Mouse (Mus musculus) forebrain, embryonic 14.5 days (tissue): ENCODE data around the gene Ammecr1. TPM values are rescaled to one million over a fixed set of nuclear protein-coding genes. Genes with fewer than 3 reads are reported as not detected.

Experiments
- ATAC-seq: fragments of 200-750 bp; cut with Nextera tagmentation; 2 replicates; pipeline ENCODE4 v1.8.0; 2017; ENCODE audit warnings: mild to moderate bottlenecking, moderate library complexity
- DNase-seq: peaks from one replicate; pipeline ENCODE4 v3.0.0-alpha.2; 2015; ENCODE audit warnings: low spot score
- H3K27ac ChIP-seq: fragments of 300-500 bp; sonication (generic); 2 replicates; pipeline ENCODE4 v1.5.1; 2014; ENCODE audit warnings: low read depth, mild to moderate bottlenecking, control low read depth, low read length, moderate library complexity
- H3K27me3 ChIP-seq: fragments of 300-500 bp; sonication (generic); replicated peaks from 2 replicates; pipeline ENCODE4 v1.6.1; 2014; ENCODE audit warnings: low read length, control low read depth, mixed read lengths; ENCODE audit not compliant: control insufficient read depth, insufficient read depth
- H3K36me3 ChIP-seq: fragments of 300-500 bp; sonication (generic); 2 replicates; pipeline ENCODE4 v1.6.1; 2014; ENCODE audit warnings: low read length, control low read depth; ENCODE audit not compliant: control insufficient read depth, insufficient read depth
- H3K4me1 ChIP-seq: fragments of 300-500 bp; sonication (generic); 2 replicates; pipeline ENCODE4 v1.6.1; 2014; ENCODE audit warnings: antibody characterized with exemption, low read length, control low read depth; ENCODE audit not compliant: control insufficient read depth, insufficient read depth
- H3K4me2 ChIP-seq: fragments of 300-500 bp; sonication (generic); 2 replicates; pipeline ENCODE4 v1.6.1; 2014; ENCODE audit warnings: mild to moderate bottlenecking, control low read depth, low read length
- H3K4me3 ChIP-seq: fragments of 300-500 bp; sonication (generic); 2 replicates; pipeline ENCODE4 v1.5.1; 2014; ENCODE audit warnings: low read depth, low read length, control low read depth
- H3K9ac ChIP-seq: fragments of 300-500 bp; sonication (generic); 2 replicates; pipeline ENCODE4 v1.6.1; 2014; ENCODE audit warnings: mild to moderate bottlenecking, low read length, control low read depth, moderate library complexity
- H3K9me3 ChIP-seq: fragments of 300-500 bp; sonication (generic); replicated peaks from 2 replicates; pipeline ENCODE4 v1.6.1; 2016; ENCODE audit warnings: low read length, control low read depth, mixed read lengths; ENCODE audit not compliant: control insufficient read depth
- WGBS: fragments of 180-500 bp; shearing (Covaris S2); extraction: QIAGEN DNeasy Blood & Tissue Kit; methylation state at CpG from one replicate; pipeline ENCODE4 v1.1.7; 2014; 5-methylcytosine and 5-hydroxymethylcytosine counted together
- polyA plus RNA-seq: library from polyadenylated mRNA; unstranded; fragments of >200 nt; fragmentation: Nextera tagmentation; extraction: Ambion mirVana; gene quantifications from 2 replicates; pipeline ENCODE4 v1.2.1, GENCODE M21; 2014

Ammecr1 gene
- polyA plus RNA-seq, 1 experiment from 2014 or later, result 4.0 TPM

DNA sequence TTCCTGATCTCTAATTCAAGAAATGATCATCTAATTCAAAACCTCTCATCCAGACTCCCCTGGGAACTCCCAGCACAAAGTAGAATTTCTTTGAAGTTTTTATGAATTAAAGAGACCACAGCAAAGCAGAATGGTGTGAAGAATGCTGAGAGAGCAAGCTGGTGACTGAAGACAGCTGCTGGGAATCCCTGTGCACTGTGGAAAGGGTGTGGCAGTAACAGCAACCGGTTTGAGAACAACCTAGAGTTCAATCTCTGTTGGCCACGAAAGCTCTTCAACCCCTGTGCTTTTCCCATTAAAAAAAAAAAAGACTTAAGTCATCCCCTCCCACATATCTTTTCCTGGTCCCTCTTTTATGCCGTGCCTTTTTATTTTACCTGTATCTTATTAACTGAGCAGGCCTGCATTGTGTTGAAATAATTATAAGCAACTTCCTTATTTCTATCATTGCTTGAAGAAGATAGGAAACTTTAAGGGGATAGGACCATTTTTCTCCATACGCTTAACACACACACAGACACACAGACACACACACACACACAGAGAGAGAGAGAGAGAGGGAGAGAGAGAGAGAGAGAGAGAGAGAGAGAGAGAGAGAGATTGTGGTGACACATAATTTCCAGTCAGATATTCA lies 6.7 kb downstream of the Ammecr1 start:
- 75% methylated on average over 4 of the region's 4 CpGs for WGBS
- no peaks in the 10 kb centered on the region for H3K27me3 ChIP-seq
- no peak for DNase-seq
- H3K27ac ChIP-seq, result no peak overlapping the region
- H3K9ac ChIP-seq, result no peak overlapping the region
- H3K4me2 ChIP-seq, result no peak overlapping the region
- no peaks in the 10 kb centered on the region for H3K36me3 ChIP-seq
- no peak overlapping the region for H3K4me3 ChIP-seq
- H3K4me1 ChIP-seq, result no peaks in the 10 kb centered on the region
- no peak for ATAC-seq
- H3K9me3 ChIP-seq, result no peaks in the 10 kb centered on the region

GRCm38 (mm10) chrX:142928430-142928829 lies 38.1 kb downstream of the Ammecr1 start:
- H3K9me3 ChIP-seq, result no peaks in the 10 kb centered on the region
- no peak overlapping the region for H3K27ac ChIP-seq
- H3K9ac ChIP-seq, result no peak overlapping the region
- no peak overlapping the region for H3K4me3 ChIP-seq
- H3K27me3 ChIP-seq, result no peaks in the 10 kb centered on the region
- no peak overlapping the region for H3K4me2 ChIP-seq
- no peak for ATAC-seq
- no peak for DNase-seq
- H3K36me3 ChIP-seq, result no peaks in the 10 kb centered on the region
- H3K4me1 ChIP-seq, result no peaks in the 10 kb centered on the region
- 83% methylated on average over 4 of the region's 4 CpGs for WGBS

- Histone ChIP-seq H3K4me3 (no peak overlapping the region), H3K27ac (no peak overlapping the region), H3K27me3 (no peaks in the 10 kb centered on the region), H3K4me1 (no peaks in the 10 kb centered on the region), H3K9ac (no peak overlapping the region), H3K9me3 (no peaks in the 10 kb centered on the region), H3K36me3 (no peaks in the 10 kb centered on the region), H3K4me2 (no peak overlapping the region)
- DNase-seq (no peak), ATAC-seq (no peak)
- 80% methylated on average over 3 of the region's 3 CpGs for WGBS
These were observed 49.1 kb downstream of the Ammecr1 start for GRCm38 (mm10) chrX:142917394-142917793.

GRCm38 (mm10) chrX:142916719-142917118 lies 49.8 kb downstream of the Ammecr1 start:
- DNase-seq, result no peak
- Histone ChIP-seq H3K27me3 (no peaks in the 10 kb centered on the region), H3K36me3 (no peaks in the 10 kb centered on the region), H3K9me3 (no peaks in the 10 kb centered on the region), H3K4me1 (no peaks in the 10 kb centered on the region), H3K4me3 (no peak overlapping the region), H3K27ac (no peak overlapping the region), H3K4me2 (no peak overlapping the region), H3K9ac (no peak overlapping the region)
- no peak for ATAC-seq
- WGBS, result 70% methylated on average over 4 of the region's 4 CpGs

DNA sequence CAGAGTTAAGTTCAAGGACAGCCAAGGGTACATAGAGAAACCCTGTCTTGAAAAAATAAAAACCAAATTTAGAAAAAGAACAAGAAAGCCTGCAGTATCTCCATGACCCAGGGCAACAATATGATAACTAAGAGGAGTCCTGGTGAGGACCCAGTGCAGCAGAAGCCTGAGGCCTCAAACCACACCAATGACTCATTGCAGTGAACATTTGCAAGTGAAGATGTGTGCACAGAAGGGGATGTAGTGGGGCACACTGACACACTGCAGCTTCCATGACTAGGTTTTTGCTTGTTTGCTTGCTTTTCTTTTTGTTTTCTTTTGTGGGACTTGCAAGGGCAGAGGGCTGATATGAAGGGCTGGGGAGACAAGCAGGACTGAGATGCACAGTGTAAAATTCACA lies 52.3 kb downstream of the Ammecr1 start:
- Histone ChIP-seq H3K27me3 (no peaks in the 10 kb centered on the region), H3K4me3 (no peak overlapping the region), H3K4me2 (no peak overlapping the region), H3K9ac (no peak overlapping the region), H3K27ac (no peak overlapping the region), H3K36me3 (no peaks in the 10 kb centered on the region), H3K9me3 (no peaks in the 10 kb centered on the region), H3K4me1 (no peaks in the 10 kb centered on the region)
- no peak for DNase-seq
- no peak for ATAC-seq

GRCm38 (mm10) chrX:142903854-142904253 lies 62.7 kb downstream of the Ammecr1 start:
- Histone ChIP-seq H3K4me1 (no peaks in the 10 kb centered on the region), H3K9me3 (no peaks in the 10 kb centered on the region), H3K27me3 (no peaks in the 10 kb centered on the region), H3K27ac (no peak overlapping the region), H3K36me3 (no peaks in the 10 kb centered on the region), H3K4me3 (no peak overlapping the region), H3K9ac (no peak overlapping the region), H3K4me2 (no peak overlapping the region)
- no peak for DNase-seq
- WGBS, result 75% methylated on average over 8 of the region's 8 CpGs
- no peak for ATAC-seq

DNA sequence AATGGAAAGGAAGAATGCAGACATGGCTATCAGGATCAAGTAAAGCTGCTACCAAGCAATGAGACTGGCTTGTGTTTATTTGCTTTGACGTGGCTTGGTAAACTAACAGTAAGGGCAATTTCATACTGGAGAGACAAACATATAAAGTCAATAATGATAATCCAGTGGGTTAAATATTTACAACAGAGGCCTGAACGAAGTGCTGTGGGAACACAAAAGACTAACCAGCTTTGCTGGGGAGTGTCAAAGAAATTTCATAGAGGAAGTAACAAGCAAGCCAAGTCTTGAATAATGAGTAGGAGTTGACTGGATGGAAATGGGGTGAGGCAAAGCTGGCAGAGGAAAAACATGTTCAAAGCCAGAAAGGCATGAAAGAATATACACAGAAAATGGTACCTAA lies 63.9 kb downstream of the Ammecr1 start:
- Histone ChIP-seq H3K4me3 (no peak overlapping the region), H3K4me1 (no peaks in the 10 kb centered on the region), H3K36me3 (no peaks in the 10 kb centered on the region), H3K9me3 (no peaks in the 10 kb centered on the region), H3K27me3 (no peaks in the 10 kb centered on the region), H3K9ac (no peak overlapping the region), H3K4me2 (no peak overlapping the region), H3K27ac (no peak overlapping the region)
- WGBS, result 92% methylated on average over 2 of the region's 2 CpGs
- no peak for ATAC-seq
- no peak for DNase-seq

DNA sequence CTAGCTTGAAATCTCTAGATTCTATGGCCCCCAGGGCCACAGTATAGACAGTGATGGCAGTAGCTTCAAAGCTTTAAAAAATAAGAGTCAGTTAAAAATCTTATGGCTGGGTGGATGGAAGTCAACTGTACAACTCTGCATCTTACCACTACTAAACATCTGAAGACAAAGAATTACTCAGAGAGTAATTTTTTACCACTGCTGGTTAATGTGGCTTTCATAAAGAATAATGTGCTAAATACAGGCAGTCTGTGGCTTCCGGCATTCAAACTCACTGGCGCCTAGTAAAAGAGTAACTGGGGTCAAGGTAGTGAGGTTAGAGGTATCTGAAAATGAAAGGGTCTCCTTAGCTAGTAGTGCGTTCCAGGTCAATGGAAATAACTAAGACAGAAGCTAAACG lies 64.6 kb downstream of the Ammecr1 start:
- Histone ChIP-seq H3K4me3 (no peak overlapping the region), H3K4me1 (no peaks in the 10 kb centered on the region), H3K9me3 (no peaks in the 10 kb centered on the region), H3K9ac (no peak overlapping the region), H3K27ac (no peak overlapping the region), H3K36me3 (no peaks in the 10 kb centered on the region), H3K4me2 (no peak overlapping the region), H3K27me3 (no peaks in the 10 kb centered on the region)
- DNase-seq (no peak), ATAC-seq (no peak)
- WGBS, result 86% methylated on average over 4 of the region's 4 CpGs

DNA sequence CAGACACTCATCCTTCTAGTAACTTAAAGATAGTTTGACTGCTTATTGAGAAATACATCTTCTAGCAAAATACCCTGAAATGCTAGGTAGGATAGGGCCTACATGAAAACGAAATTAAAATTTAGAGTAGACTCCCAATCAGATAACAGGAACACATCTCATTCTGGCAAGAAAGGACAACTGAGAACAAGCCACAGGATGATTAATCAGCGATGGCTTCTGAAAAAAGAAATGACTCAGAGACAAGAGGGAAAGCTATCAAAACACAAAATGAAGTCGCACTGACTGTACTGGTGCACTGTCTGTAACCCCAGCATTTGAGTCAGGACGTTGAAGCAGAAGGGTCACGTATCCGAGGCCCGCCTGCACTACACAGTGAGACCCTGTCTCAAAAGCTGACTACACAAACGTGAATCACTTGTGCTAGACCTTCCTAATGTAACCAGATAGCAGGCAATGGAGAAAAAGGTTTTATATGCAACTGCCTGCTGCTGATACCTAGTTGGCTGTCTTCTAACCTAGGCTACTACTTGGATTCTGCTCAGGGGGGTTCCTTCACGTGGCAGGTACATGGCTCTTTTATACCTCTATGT lies 68.1 kb downstream of the Ammecr1 start:
- Histone ChIP-seq H3K27me3 (no peaks in the 10 kb centered on the region), H3K4me2 (no peak overlapping the region), H3K9ac (no peak overlapping the region), H3K36me3 (no peaks in the 10 kb centered on the region), H3K27ac (no peak overlapping the region), H3K4me3 (no peak overlapping the region), H3K4me1 (no peaks in the 10 kb centered on the region), H3K9me3 (no peaks in the 10 kb centered on the region)
- 82% methylated on average over 9 of the region's 9 CpGs for WGBS
- DNase-seq (no peak), ATAC-seq (no peak)
